Mouse (Mus musculus): ENCODE data around the gene Fam19a1. TPM values are rescaled to one million over a fixed set of nuclear protein-coding genes. Genes with fewer than 3 reads are reported as not detected.
A peak's percentile ranks its signal among the peaks of the same experiment; 100 is the strongest.
"Not testable (repeated sequence)": the region's sequence is repeated elsewhere in the genome, so short reads cannot be mapped to it uniquely, and the experiment has no call there.

The Fam19a1 gene
- 10 to 100 TPM; 62.9 to 63.4 TPM for total RNA-seq (2021)
- long read RNA-seq, experiment 1, partial matches to known transcripts: 7 of 17 reads
- long read RNA-seq, experiment 1, other reads (novel, unspliced or antisense): 10 of 17 reads
- long read RNA-seq, experiment 2, partial matches to known transcripts: 8 of 23 reads
- long read RNA-seq, experiment 2, other reads (novel, unspliced or antisense): 15 of 23 reads

DNA sequence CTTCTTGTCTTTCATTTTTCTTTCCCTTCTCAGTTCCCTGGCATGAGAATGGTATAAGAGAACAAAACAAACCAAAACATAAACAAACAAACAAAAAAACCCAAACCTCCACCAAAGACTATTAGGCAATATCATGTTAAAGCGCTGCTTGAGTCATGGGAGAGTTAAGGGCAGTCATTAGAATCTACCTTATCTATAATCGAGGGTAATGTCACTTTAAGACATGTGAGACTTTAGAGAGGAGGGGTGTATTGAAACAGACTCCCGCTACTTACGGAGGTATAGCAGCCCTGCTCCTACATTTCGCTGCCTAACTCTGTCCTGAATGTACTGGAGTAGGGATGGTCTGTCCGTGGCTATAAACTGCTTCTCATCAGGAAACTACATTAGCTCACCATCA lies at the start of gene Fam19a1:
Gene Fam19a1 (plus strand): TSS at position 301 of the 400 bp plus-strand sequence.
- no peak for DNase-seq (ENCODE audit: low spot score in 2 of 2)

GRCm38 (mm10) chr6:96071080-96071479 lies 41.9 kb upstream of the Fam19a1 start:
- DNase-seq (ENCODE audit: low spot score in 2 of 2): no peak

DNA sequence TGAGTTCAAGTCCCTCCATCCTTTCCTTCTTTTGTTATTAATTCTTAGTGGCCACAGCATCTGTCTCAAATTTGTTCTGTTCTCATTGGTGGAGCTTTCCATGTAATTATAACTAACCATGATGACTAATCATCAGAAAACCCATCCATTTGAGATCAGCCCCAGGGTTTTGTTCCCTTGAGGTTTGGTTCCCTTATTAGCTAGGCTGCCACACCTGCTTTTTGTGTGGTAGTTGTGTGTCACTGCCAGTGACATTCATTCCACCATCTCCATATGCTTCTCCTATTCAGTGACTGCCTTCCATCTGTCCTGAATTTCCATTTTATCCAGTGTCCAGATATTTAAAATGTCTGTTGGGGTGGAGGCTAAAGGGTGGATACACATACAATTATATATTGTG lies 41.4 kb upstream of the Fam19a1 start:
- DNase-seq (ENCODE audit: low spot score in 2 of 2): no peak

DNA sequence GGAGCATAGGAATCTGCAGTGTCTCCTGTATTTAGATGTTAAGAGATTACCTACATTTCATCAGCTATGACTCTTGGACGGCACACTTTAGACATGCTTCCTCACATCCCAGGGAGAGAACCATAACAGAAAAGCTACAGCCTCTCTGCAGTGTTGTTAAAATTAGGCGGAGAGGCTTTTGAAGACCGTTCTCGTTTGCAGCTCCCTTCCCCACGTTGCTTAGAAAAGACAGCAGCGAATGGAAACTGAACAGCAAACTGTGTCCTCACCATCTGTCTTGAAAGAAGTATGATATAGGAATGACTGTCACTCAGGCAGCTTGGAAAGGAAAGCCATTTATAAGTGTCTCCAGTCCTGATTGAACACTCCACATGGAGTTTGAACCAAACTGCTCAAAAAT lies 23.0 kb upstream of the Fam19a1 start:
- DNase-seq (ENCODE audit: low spot score in 2 of 2): no peak

- no peak for DNase-seq (ENCODE audit: low spot score in 2 of 2)
Measured at GRCm38 (mm10) chr6:96093716-96094115, 19.2 kb upstream of the Fam19a1 start.

- no peak for DNase-seq (ENCODE audit: low spot score in 2 of 2)
Measured at GRCm38 (mm10) chr6:96098225-96098624, 14.7 kb upstream of the Fam19a1 start.

DNA sequence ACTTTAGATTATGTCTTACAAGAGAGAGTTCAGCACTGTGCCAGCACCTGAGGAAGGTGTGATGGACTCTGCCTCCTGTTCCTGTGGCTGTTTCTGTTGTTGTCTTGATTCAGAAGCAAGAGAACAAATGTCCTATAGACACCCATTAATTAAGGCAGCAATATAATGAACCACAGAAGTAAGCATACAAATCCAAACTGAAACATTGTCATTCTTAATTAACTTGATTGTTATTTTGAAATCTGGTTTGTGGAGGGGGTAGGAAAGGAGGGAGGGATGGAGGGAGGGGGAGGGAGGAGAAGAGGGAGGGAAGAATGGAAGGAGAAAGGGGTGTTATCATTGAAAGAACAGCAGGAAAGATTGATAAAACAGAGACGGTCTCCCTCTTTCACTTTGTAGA lies 1.3 kb upstream of the Fam19a1 start:
- DNase-seq (ENCODE audit: low spot score in 2 of 2): no peak

DNA sequence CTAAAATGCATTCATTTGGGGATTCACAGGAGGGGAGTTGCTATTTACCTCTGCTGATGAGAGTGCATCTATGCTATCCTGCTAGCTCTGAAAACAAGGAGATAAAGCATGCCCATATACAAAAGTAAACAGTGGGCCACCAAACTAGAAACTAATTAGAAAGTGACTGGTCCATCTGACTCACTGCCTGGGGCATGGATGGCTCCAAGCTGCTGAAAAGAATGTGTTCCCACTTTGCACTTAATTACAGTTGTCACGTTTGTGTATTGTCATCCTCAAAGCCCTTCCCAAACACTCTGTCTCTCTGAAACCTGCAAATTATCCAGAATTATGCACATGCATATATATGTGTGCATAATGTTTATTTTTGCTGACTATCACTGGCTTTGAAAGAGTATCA lies 1.2 kb downstream of the Fam19a1 start:
- DNase-seq (ENCODE audit: low spot score in 2 of 2): no peak

DNA sequence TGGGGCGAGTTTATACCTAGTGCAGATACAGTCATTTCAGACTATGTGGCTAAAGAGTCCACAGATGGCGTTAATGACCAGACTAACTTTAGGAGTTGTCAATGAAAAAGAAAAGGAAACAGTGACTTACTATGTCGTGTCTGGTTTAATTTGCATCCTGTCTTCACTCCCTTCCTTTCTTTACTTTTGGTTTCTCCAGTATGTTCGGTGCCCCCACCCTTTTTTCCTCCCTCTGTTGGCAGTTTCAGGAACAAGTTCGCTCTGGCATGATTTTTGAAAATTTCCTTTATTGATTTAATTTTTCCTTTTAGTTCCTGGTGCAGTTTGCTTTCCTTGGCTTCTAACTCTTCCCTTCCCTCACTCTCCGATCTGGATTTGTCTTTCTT lies 3.2 kb downstream of the Fam19a1 start:
- DNase-seq (ENCODE audit: low spot score in 2 of 2): no peak

- peak; percentile 72 to 82 for DNase-seq (ENCODE audit: low spot score in 2 of 2)
Measured at GRCm38 (mm10) chr6:96116534-96117272, 3.7 kb downstream of the Fam19a1 start.

- no peak for DNase-seq (ENCODE audit: low spot score in 2 of 2)
Measured at GRCm38 (mm10) chr6:96143326-96143725, 30.4 kb downstream of the Fam19a1 start.

GRCm38 (mm10) chr6:96165403-96165802 lies 52.4 kb downstream of the Fam19a1 start:
- DNase-seq (ENCODE audit: low spot score in 2 of 2): peak in 1 of 2 experiments; percentile 8

DNA sequence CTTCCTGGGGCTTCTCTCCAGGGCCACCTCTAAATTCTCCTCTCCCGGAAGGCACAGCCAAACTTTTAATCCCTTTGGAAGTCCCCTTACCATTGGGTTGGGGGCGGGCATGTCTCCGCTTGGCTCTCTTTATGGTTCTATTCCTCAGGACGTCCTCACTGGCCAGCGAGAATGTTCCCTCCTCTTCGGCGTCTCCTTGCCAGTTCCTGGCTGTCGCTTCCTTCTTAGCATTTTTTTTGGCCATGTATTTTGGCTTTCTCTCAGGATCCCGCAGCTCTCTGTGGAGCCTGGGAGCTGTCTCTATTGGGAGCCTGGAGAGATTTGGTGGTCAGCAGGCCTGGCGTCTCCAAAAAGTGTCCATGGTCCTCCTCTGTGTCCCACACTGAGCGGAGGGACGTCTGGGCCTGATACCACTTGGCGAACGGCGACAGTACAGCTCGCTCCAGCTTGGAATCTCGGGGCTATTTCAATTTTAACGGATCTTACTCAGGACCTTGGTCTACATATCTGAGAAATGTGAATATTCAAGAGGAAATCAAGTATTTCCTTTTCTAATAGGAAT lies 52.9 kb downstream of the Fam19a1 start, which contains the start of gene 1700123L14Rik:
Gene 1700123L14Rik (minus strand): TSS at position 426 of the 562 bp plus-strand sequence.
- peak in 1 of 2 experiments; percentile 13 for DNase-seq (ENCODE audit: low spot score in 2 of 2)

- DNase-seq (ENCODE audit: low spot score in 2 of 2): no peak
Measured at GRCm38 (mm10) chr6:96167031-96167430, 54.1 kb downstream of the Fam19a1 start.

DNA sequence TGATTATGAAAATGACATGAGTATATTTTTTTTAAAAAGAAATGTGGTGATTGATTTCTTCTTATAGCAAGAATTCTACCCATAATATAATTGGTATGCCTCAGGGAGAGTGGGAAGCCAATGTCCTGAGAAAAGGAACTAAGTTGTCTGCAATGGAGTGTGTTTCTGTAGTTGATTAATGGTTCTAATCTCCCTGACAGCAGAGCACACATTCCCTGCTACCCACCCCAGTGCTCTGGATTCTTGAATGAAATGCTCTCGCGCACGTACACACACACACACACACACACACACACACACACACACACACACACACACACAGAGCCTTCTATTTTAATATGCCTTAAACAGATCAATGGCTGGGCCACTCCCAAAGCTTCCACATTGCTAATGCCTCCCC lies 60.7 kb downstream of the Fam19a1 start:
- DNase-seq (ENCODE audit: low spot score in 2 of 2): no peak

DNA sequence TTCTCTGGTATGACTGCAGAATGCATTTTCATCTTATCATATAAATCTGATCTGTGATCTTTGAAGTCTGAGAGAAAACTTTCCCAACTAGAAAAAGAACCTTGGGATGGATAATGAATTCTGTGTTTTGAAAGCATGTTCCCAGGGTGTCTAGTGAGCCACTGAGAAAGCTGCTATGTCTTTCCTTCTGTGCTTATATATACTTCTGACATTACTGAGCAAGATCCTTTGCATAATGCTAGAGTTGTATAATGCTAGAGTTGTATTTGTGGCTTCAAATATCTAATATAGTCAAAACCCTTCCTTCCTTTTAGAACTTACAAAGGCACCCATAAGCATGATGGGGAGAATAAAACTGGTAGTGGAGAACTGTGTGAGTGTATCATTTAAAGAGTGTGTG lies 65.6 kb downstream of the Fam19a1 start:
- no peak for DNase-seq (ENCODE audit: low spot score in 2 of 2)

GRCm38 (mm10) chr6:96183392-96183791 lies 70.4 kb downstream of the Fam19a1 start:
- peak in 1 of 2 experiments; percentile 19 for DNase-seq (ENCODE audit: low spot score in 2 of 2)

DNA sequence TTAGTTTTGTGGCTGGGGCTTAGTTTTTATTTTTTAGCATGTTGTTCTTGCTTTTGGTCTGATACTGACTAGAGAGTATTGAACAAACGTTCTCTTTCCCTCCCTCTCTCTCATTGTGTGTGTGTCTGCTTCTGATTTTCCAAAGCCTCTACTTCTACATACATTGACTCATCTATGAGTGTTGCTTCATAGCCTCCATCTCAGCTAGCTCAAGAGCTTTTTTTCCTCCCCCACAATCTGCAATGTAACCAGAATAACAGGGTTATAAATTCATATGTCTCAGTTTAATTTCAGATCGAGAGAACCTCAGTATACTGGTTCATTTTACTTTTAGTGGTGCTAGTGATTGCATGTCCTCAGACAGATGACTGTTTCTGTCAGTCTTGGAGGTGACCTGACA lies 73.6 kb downstream of the Fam19a1 start:
- no peak for DNase-seq (ENCODE audit: low spot score in 2 of 2)

DNA sequence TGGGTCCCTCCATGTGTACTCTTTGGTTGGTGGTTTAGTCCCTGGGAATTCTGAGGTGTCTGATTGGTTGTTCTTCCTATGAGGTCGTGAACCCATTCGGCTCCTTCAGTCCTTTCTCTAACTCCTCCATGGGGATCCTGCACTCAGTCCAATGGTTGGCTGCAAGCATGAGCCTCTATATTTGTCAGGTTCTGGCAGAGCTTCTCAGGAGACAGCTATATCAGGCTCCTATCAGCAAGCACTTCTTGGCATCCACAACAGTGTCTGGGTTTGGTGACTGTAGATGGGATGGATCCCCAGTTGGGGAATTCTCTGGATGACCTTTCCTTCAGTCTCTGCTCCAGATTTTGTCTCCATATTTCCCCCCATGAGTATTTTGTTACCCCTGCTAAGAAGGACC lies 86.0 kb downstream of the Fam19a1 start:
- not testable (repeated sequence) for DNase-seq (ENCODE audit: low spot score in 2 of 2)

DNA sequence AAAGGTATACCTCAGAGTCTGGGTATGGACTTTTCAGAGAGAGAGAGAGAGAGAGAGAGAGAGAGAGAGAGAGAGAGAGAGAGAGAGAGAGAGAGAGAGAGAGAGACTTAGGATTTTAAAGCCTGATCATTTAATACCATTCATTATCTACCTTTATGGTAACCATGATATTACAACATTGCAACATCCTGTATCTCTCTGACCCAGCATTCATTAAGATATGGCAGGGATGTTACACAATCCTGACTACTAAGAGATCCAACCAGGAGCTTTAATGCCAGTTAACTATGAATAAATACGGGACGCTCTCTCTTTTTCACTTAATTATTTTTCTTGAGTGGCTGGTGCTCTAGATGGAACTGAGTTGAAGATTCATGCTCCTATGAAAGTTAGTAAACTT lies 92.4 kb downstream of the Fam19a1 start:
- DNase-seq (ENCODE audit: low spot score in 2 of 2): no peak

GRCm38 (mm10) chr6:96234806-96235205 lies 121.9 kb downstream of the Fam19a1 start:
- no peak for DNase-seq (ENCODE audit: low spot score in 2 of 2)

DNA sequence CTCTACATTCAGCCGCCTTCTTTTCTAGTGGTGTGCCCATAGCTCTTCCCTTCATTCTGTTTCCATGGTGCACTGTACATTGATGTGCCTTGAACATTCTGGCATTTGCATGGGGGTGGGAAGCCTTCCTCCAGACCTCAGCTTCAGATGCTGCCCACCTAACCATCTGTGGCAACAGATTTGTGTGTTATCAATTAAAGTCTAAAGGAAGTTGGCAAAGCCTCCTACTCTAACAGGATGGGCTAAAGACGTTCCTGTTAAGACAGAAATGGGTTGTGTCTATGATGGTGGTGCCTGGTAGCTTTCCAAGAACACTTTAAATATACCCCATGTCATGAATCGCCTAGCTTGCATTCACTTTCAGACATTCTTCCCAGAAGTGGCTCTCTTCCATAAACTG lies 131.4 kb downstream of the Fam19a1 start:
- peak; percentile 40 to 74 for DNase-seq (ENCODE audit: low spot score in 2 of 2)
